Mouse (Mus musculus): ENCODE data around the gene Gm28845. TPM values are rescaled to one million over a fixed set of nuclear protein-coding genes. Genes with fewer than 3 reads are reported as not detected.

Gene Gm28845
- total RNA-seq (2021): under 1 TPM in 1 of 2 experiments, not detected in 1; 0.52 TPM

DNA sequence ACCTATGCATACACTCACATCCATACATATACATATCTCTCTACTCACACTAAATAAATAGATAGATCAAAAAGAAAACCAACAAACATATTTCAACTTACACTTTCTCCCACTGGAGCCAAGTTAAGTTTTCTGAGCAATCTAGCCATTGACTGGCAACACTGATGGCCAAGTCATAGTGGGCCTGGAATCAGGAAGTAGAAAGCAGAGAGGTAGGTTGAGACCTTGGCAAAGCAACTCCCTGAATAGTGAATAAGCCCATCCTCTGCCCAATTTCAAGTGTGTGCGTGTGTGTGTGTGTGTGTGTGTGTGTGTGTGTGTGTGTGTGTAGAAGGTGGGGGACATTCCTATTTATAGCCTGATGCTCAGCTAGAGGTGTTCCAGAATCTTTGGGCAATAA lies at the start of gene Gm28845:
Gm28845 (minus strand) TSS at position 121 of the 400 bp plus-strand sequence.
- intact Hi-C loops (cut with DNase I): no loop called here
- DNase-seq: no peak

GRCm38 (mm10) chr1:65167496-65167895 lies 48.1 kb upstream of the Gm28845 start:
- DNase-seq: no peak
- intact Hi-C loops (cut with DNase I): no loop called here

GRCm38 (mm10) chr1:65162210-65162609 lies 42.9 kb upstream of the Gm28845 start:
- intact Hi-C loops (cut with DNase I): no loop called here
- DNase-seq: no peak

GRCm38 (mm10) chr1:65156111-65156510 lies 36.8 kb upstream of the Gm28845 start:
- DNase-seq: no peak
- intact Hi-C loops (cut with DNase I): no loop called here

DNA sequence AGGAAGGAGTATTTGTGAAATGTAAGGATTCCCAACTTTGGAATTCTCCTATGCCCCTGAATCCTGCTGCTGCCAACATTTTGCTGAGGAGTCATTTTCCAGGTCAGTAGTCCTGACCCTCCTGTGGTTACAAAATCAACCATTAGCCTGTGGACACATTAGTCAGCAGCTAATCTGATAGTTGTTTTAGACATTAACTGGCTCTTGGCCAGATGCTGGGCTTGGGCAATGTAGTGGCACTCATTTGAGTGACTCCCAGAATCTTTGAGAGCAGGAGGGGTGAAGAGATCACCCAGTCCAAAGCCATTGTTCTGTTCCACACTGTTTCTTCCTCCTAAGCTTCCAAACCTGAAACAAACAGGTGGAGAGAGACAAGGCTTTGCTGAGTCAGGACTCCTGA lies 35.5 kb upstream of the Gm28845 start:
- DNase-seq: no peak
- intact Hi-C loops (cut with DNase I): no loop called here

GRCm38 (mm10) chr1:65147971-65148370 lies 28.6 kb upstream of the Gm28845 start:
- intact Hi-C loops (cut with DNase I): no loop called here
- no peak for DNase-seq

DNA sequence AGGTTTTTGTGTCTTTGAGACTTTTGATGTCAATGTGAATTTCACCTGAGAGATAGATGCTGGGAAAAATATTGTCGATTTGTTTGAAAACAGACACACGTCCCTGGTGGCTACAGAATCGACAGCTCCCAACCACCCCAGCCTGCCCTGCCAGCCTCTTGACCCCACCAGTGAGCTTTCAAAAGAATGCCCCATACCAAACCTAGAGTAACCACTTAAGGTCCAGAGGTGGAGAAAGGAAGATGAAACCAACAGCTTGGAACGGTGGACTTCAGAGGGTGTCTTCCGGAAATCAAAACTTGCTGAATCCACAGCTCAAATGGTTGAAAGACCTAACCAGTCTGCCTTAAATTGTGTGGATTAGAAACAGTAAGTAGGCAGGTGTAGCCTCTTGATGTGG lies 28.0 kb upstream of the Gm28845 start:
- no peak for DNase-seq
- intact Hi-C loops (cut with DNase I): no loop called here

GRCm38 (mm10) chr1:65146601-65147000 lies 27.2 kb upstream of the Gm28845 start:
- intact Hi-C loops (cut with DNase I): no loop called here

GRCm38 (mm10) chr1:65144783-65145182 lies 25.4 kb upstream of the Gm28845 start:
- DNase-seq: no peak
- intact Hi-C loops (cut with DNase I): no loop called here

More at GRCm38 (mm10) chr1:65146601-65147000, 27.2 kb upstream of the Gm28845 start:
- no peak for DNase-seq

DNA sequence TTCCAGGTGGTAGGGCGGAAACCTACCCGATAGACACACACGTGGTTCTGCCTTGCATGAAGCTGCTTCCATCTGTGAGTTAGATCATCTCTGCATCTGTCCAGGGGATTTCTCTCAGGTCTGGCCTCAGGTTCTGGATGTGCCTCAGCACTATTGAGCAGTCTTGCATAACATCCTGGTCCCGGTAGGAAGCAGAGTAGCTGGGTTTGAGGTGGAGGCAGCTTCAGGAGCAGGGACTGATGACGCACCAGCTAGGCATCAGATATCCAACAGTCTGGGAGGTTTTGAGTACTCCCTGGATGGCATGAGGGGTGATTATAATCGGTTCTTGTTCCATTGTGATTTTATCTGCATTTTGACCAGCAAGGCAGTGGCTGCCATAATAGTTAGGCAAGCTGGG lies 18.2 kb upstream of the Gm28845 start:
- DNase-seq: no peak
- intact Hi-C loops (cut with DNase I): no loop called here

DNA sequence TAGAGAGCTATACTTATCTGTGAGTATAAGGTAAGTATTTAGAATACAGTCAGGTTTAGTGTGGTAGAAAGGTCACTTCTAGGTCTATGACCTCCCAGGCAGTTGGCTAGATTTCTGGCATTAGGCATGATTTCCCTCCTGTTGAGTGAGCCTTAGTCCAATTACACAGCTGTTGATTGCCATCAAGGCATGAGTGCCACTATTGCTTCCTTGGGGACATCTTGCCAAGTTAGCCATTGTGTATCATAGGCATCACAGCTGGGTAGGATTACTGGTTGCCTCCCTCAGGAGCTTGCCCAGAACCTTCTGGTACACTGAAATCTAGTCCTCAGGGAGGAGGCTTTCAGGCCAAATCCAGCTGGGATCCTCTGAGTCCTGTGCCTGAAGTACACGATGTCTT lies 13.5 kb upstream of the Gm28845 start:
- no peak for DNase-seq
- intact Hi-C loops (cut with DNase I): no loop called here

DNA sequence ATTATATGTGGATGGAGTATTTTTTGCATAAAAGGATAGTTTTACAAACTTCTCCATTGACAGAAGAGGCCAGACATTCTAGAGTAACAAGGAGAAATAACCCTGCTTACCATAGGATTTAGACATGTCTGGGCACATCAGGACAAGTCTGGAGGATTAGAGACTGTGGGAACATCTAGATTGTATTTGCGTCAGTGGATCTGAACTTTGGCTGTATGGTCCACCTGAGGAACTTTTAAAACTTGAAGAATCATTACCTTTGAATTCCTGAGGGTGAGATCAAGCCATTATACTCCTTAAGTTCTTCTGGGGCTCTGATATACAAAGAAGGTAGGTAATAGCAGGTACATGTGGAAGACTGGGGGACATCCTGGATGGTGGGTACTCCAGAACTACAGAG lies 12.3 kb upstream of the Gm28845 start:
- intact Hi-C loops (cut with DNase I): no loop called here
- DNase-seq: no peak

GRCm38 (mm10) chr1:65130226-65130625 lies 10.9 kb upstream of the Gm28845 start:
- intact Hi-C loops (cut with DNase I): no loop called here
- DNase-seq: no peak

- no peak for DNase-seq
- intact Hi-C loops (cut with DNase I): no loop called here
Measured at GRCm38 (mm10) chr1:65129634-65130180, 10.3 kb upstream of the Gm28845 start.

GRCm38 (mm10) chr1:65122574-65123372 lies 3.4 kb upstream of the Gm28845 start, which contains the start of gene D630023F18Rik:
TSS of gene D630023F18Rik (minus strand) at chr1:65123214.
- intact Hi-C loops (cut with DNase I): no loop called here

GRCm38 (mm10) chr1:65118150-65118913 lies 1.0 kb downstream of the Gm28845 start:
- intact Hi-C loops (cut with DNase I): no loop called here

More at GRCm38 (mm10) chr1:65122574-65123372, 3.4 kb upstream of the Gm28845 start, which contains the start of gene D630023F18Rik:
- DNase-seq: no peak

GRCm38 (mm10) chr1:65113536-65114172 lies 5.7 kb downstream of the Gm28845 start:
- intact Hi-C loops (cut with DNase I): loop anchor here (5.0 kb wide), 1 partner anchor 64 kb away; no protein-coding TSS in a partner anchor
- DNase-seq: no peak

More at GRCm38 (mm10) chr1:65118150-65118913, 1.0 kb downstream of the Gm28845 start:
- no peak for DNase-seq

DNA sequence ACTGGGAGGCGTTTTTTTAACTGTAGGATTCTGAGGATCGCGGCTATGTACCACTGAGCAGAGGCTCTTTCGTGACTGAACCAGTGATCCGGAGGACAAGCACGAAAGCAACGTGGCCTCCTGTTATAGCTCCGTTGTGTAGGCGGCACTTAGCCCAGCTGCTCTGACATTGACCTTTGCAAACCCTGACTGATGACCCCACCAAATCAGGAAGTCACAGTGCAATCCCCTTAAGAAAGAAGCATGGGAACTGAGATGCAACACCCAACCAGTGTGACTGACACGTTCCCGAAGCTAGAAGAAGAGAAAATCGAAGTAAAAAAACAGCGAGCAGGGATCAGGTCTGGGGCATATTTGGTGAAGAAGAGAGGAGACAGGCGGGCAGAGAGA lies 6.6 kb downstream of the Gm28845 start:
- DNase-seq: no peak
- intact Hi-C loops (cut with DNase I): loop anchor here (5.0 kb wide), 1 partner anchor 64 kb away; no protein-coding TSS in a partner anchor

GRCm38 (mm10) chr1:65112031-65112806 lies 7.1 kb downstream of the Gm28845 start:
- intact Hi-C loops (cut with DNase I): loop anchor here (5.0 kb wide), 1 partner anchor 65 kb away; no protein-coding TSS in a partner anchor
- DNase-seq: peak; percentile 71
